Mouse (Mus musculus) bone marrow macrophage, adult 2 months (primary cell): ENCODE data around the gene Pofut2.

Experiments used
- CTCF ChIP-seq: IDR thresholded peaks from 2 replicates; pipeline ENCODE4 v1.5.1; 2012; ENCODE audit warnings: low read depth, mild to moderate bottlenecking, low read length, moderate library complexity
- POLR2A ChIP-seq: IDR thresholded peaks from 2 replicates; pipeline ENCODE4 v1.6.1; 2012; ENCODE audit warnings: mild to moderate bottlenecking, low read depth, low read length, borderline replicate concordance

- TF ChIP-seq POLR2A (no peak), CTCF (no peak)
These were observed 15.4 kb upstream of the Pofut2 start for GRCm38 (mm10) chr10:77243572-77244161.
